Mouse (Mus musculus): ENCODE measurements around the gene Dscam. TPM values are rescaled to one million over a fixed set of nuclear protein-coding genes. Genes with fewer than 3 reads are reported as not detected.

Gene Dscam
- polyA plus RNA-seq, 1 experiment, result not detected

DNA sequence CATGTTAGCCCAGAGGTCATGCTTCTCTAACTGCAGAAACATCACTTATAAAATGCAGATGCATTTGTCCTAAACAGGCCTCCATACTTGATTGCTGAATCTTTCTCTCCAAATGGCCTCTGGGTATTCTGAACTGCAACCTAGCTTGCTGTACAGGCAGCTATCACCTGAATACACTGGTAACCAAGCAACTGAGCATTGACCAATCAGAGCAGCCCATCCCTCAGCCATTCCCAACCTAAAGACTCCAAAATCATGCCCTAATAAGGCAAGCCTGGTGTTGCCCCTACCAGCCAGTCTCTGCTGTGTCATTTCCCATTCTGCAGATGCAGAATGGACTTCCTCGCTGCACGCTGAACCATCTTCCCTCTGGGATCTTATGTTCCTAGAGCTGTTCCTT lies 200.9 kb downstream of the Dscam start:
- Histone ChIP-seq H3K4me1 (ENCODE audit: control insufficient read depth, insufficient read depth, insufficient read length, low read length) (no peaks in the 10 kb centered on the region), H3K4me3 (ENCODE audit: insufficient read depth, low read depth, low read length) (no peak overlapping the region), H3K27ac (replicated peaks; ENCODE audit: low read depth, low read length) (no peak overlapping the region)

DNA sequence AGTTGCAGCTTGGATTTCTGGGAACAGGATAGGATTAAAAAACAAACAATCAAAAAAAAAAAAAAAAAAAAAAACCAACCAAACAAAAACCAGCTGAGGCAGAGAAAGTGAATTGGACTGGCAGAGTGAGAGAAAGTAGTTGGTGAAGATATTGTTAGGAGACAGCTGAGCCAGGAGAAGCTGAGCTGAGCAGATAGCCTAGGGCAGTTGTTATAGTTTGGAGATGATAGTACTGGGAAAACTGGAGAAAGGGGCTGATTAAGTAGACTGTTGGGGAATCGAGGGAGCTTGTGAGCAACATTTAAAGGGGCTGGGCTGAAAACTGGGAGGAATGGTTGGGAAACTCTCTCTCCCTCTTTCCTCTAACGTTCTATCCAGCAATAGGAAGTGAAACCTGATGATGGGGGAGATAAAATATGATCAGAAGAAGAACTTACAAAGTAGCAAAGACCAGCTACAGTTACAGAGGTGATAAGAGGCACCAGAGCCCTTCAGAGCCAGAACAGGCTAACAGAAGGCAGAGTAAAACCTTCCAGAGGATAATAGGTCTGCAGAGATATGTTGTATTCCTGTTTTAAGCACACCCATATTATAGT lies 201.6 kb downstream of the Dscam start:
- no peaks in the 10 kb centered on the region for H3K4me1 ChIP-seq (ENCODE audit: control insufficient read depth, insufficient read depth, insufficient read length, low read length)
- no peak overlapping the region for H3K27ac ChIP-seq (replicated peaks; ENCODE audit: low read depth, low read length)
- no peak overlapping the region for H3K4me3 ChIP-seq (ENCODE audit: insufficient read depth, low read depth, low read length)

- Histone ChIP-seq H3K4me3 (ENCODE audit: insufficient read depth, low read depth, low read length) (no peak overlapping the region), H3K27ac (replicated peaks; ENCODE audit: low read depth, low read length) (no peak overlapping the region), H3K4me1 (ENCODE audit: control insufficient read depth, insufficient read depth, insufficient read length, low read length) (no peaks in the 10 kb centered on the region)
Measured at GRCm38 (mm10) chr16:96959695-96960094, 210.9 kb downstream of the Dscam start.

GRCm38 (mm10) chr16:96945468-96946302 lies 224.9 kb downstream of the Dscam start:
- H3K4me1 ChIP-seq (ENCODE audit: control insufficient read depth, insufficient read depth, insufficient read length, low read length), result no peaks in the 10 kb centered on the region
- H3K27ac ChIP-seq (replicated peaks; ENCODE audit: low read depth, low read length), result no peak overlapping the region
- no peak overlapping the region for H3K4me3 ChIP-seq (ENCODE audit: insufficient read depth, low read depth, low read length)

- no peak overlapping the region for H3K4me3 ChIP-seq (ENCODE audit: insufficient read depth, low read depth, low read length)
- no peaks in the 10 kb centered on the region for H3K4me1 ChIP-seq (ENCODE audit: control insufficient read depth, insufficient read depth, insufficient read length, low read length)
- no peak overlapping the region for H3K27ac ChIP-seq (replicated peaks; ENCODE audit: low read depth, low read length)
Measured at GRCm38 (mm10) chr16:96943648-96944047, 226.9 kb downstream of the Dscam start.

GRCm38 (mm10) chr16:96934795-96935194 lies 235.8 kb downstream of the Dscam start:
- H3K4me3 ChIP-seq (ENCODE audit: insufficient read depth, low read depth, low read length), result no peak overlapping the region
- H3K4me1 ChIP-seq (ENCODE audit: control insufficient read depth, insufficient read depth, insufficient read length, low read length), result no peaks in the 10 kb centered on the region
- no peak overlapping the region for H3K27ac ChIP-seq (replicated peaks; ENCODE audit: low read depth, low read length)

DNA sequence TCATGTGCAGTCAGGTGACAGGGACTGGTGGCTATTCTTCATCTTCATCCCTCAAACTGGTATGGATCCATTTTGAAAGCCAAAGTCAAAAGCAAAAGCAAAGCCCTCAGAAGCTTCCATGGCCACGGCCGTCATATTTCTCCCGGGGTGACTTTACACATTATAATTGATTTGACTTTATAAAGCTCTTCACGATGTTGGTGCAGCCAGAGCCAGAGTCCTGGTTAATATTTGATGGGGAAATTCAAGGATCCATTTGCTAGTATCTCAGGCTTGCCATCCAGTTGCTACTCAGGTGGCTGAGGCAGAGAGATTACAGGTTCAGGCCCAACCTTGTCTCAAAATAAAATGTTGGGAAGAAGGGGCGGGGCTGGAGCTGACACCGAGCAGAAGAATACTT lies 238.3 kb downstream of the Dscam start:
- no peaks in the 10 kb centered on the region for H3K4me1 ChIP-seq (ENCODE audit: control insufficient read depth, insufficient read depth, insufficient read length, low read length)
- H3K27ac ChIP-seq (replicated peaks; ENCODE audit: low read depth, low read length), result no peak overlapping the region
- H3K4me3 ChIP-seq (ENCODE audit: insufficient read depth, low read depth, low read length), result no peak overlapping the region

DNA sequence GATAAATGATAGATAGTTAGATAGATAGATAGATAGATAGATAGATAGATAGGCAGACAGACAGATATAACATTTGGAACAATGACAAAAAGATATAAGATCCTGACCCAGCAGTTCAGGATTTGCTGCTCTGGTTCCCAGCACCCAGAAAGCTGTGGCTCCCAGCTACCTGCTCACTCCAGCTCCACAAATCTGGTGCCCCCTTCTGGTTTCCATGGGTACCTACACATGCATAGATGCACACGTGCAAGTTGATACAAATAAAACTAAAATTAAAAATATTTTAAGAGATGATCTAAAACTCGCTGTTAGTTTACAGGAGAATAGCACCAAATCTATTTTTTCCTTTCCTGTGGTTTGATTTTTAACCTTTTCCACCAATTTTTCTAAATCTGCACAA lies 238.8 kb downstream of the Dscam start:
- no peaks in the 10 kb centered on the region for H3K4me1 ChIP-seq (ENCODE audit: control insufficient read depth, insufficient read depth, insufficient read length, low read length)
- no peak overlapping the region for H3K4me3 ChIP-seq (ENCODE audit: insufficient read depth, low read depth, low read length)
- no peak overlapping the region for H3K27ac ChIP-seq (replicated peaks; ENCODE audit: low read depth, low read length)

- no peaks in the 10 kb centered on the region for H3K4me1 ChIP-seq (ENCODE audit: control insufficient read depth, insufficient read depth, insufficient read length, low read length)
- H3K27ac ChIP-seq (replicated peaks; ENCODE audit: low read depth, low read length), result no peak overlapping the region
- H3K4me3 ChIP-seq (ENCODE audit: insufficient read depth, low read depth, low read length), result no peak overlapping the region
Measured at GRCm38 (mm10) chr16:96928011-96928410, 242.5 kb downstream of the Dscam start.

- Histone ChIP-seq H3K27ac (replicated peaks; ENCODE audit: low read depth, low read length) (no peak overlapping the region), H3K4me3 (ENCODE audit: insufficient read depth, low read depth, low read length) (no peak overlapping the region), H3K4me1 (ENCODE audit: control insufficient read depth, insufficient read depth, insufficient read length, low read length) (no peaks in the 10 kb centered on the region)
Measured at GRCm38 (mm10) chr16:96927408-96927807, 243.1 kb downstream of the Dscam start.

DNA sequence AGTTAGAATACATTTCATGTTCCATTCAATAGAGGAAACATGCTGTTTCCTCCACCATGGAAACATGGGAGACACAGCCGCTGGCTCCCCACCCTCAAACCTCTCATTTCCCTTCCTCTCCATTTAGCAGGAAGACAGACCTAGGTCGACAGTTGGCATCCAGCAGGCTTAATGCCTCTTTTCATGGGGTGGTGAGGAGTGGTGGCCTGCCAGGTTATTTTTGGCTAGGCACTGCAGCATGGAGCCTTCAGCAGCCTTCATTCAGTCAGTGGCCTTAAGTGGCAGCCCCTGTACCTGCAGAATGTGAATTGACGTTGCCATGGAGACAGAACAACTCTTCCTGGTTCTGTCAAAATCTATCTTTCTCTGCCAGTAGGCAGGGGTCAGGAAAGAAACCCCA lies 243.6 kb downstream of the Dscam start:
- no peak overlapping the region for H3K4me3 ChIP-seq (ENCODE audit: insufficient read depth, low read depth, low read length)
- H3K27ac ChIP-seq (replicated peaks; ENCODE audit: low read depth, low read length), result no peak overlapping the region
- H3K4me1 ChIP-seq (ENCODE audit: control insufficient read depth, insufficient read depth, insufficient read length, low read length), result no peaks in the 10 kb centered on the region

- no peak overlapping the region for H3K4me3 ChIP-seq (ENCODE audit: insufficient read depth, low read depth, low read length)
- H3K27ac ChIP-seq (replicated peaks; ENCODE audit: low read depth, low read length), result no peak overlapping the region
Measured at GRCm38 (mm10) chr16:96923941-96924340, 246.6 kb downstream of the Dscam start.

GRCm38 (mm10) chr16:96914495-96914894 lies 256.1 kb downstream of the Dscam start:
- Histone ChIP-seq H3K4me1 (ENCODE audit: control insufficient read depth, insufficient read depth, insufficient read length, low read length) (no peaks in the 10 kb centered on the region), H3K27ac (replicated peaks; ENCODE audit: low read depth, low read length) (no peak overlapping the region), H3K4me3 (ENCODE audit: insufficient read depth, low read depth, low read length) (no peak overlapping the region)

More at GRCm38 (mm10) chr16:96923941-96924340, 246.6 kb downstream of the Dscam start:
- no peaks in the 10 kb centered on the region for H3K4me1 ChIP-seq (ENCODE audit: control insufficient read depth, insufficient read depth, insufficient read length, low read length)

GRCm38 (mm10) chr16:96912836-96913235 lies 257.7 kb downstream of the Dscam start:
- Histone ChIP-seq H3K27ac (replicated peaks; ENCODE audit: low read depth, low read length) (no peak overlapping the region), H3K4me1 (ENCODE audit: control insufficient read depth, insufficient read depth, insufficient read length, low read length) (no peaks in the 10 kb centered on the region), H3K4me3 (ENCODE audit: insufficient read depth, low read depth, low read length) (no peak overlapping the region)

GRCm38 (mm10) chr16:96912103-96912502 lies 258.4 kb downstream of the Dscam start:
- no peak overlapping the region for H3K27ac ChIP-seq (replicated peaks; ENCODE audit: low read depth, low read length)
- no peak overlapping the region for H3K4me3 ChIP-seq (ENCODE audit: insufficient read depth, low read depth, low read length)
- no peaks in the 10 kb centered on the region for H3K4me1 ChIP-seq (ENCODE audit: control insufficient read depth, insufficient read depth, insufficient read length, low read length)
